Mouse (Mus musculus) left cerebral cortex, postnatal 25 days (tissue): ENCODE results near the gene Unc5b. TPM values are rescaled to one million over a fixed set of nuclear protein-coding genes. Genes with fewer than 3 reads are reported as not detected.
"Not testable (repeated sequence)": the region's sequence is repeated elsewhere in the genome, so short reads cannot be mapped to it uniquely, and the experiment has no call there.

Source experiments
- DNase-seq, 2 experiments: peaks; one replicate each; pipeline ENCODE4 v3.0.0; 2022; ENCODE audit warnings: low spot score in 2 of 2, mixed read lengths in 1 of 2
- intact Hi-C: fragments of 180-260 bp; cut with DNase I; formaldehyde crosslinking; loops from one replicate; pipeline ENCODE4 v1.15.1; 2025
- total RNA-seq, 2 experiments: library from RNA; stranded (reverse); gene quantifications; 2 replicates each; pipeline ENCODE4 v1.2.3; 2021

Gene Unc5b
- total RNA-seq, 2 experiments from 2014 or later, result 10.1 to 10.8 TPM

- DNase-seq, result no peak
- intact Hi-C loops, result no loop called here
Observed at GRCm38 (mm10) chr10:60770855-60771254, 60.5 kb downstream of the Unc5b start.

GRCm38 (mm10) chr10:60768614-60769013 is 62.8 kb downstream of the Unc5b start:
- no peak for DNase-seq
- intact Hi-C loops, result no loop called here

GRCm38 (mm10) chr10:60767400-60767799 is 64.0 kb downstream of the Unc5b start:
- no peak for DNase-seq
- intact Hi-C loops, result no loop called here

- intact Hi-C loops, result no loop called here
Observed at GRCm38 (mm10) chr10:60762126-60762525, 69.3 kb downstream of the Unc5b start.

GRCm38 (mm10) chr10:60760377-60760776 is 71.0 kb downstream of the Unc5b start:
- DNase-seq, result peak; percentile 92 to 96
- intact Hi-C loops, result no loop called here

More at GRCm38 (mm10) chr10:60762126-60762525, 69.3 kb downstream of the Unc5b start:
- DNase-seq, result no peak

- intact Hi-C loops, result loop anchor here (1.0 to 5.0 kb wide), 4 partner anchors 60 to 452 kb away; partner anchors contain the start of gene Cdh23
- peak; percentile 70 to 75 for DNase-seq
Observed at GRCm38 (mm10) chr10:60756992-60757391, 74.4 kb downstream of the Unc5b start.

- intact Hi-C loops, result loop anchor here (1.0 to 5.0 kb wide), 3 partner anchors 59 to 451 kb away; partner anchors contain the start of gene Cdh23
- no peak for DNase-seq
Observed at GRCm38 (mm10) chr10:60756146-60756545, 75.2 kb downstream of the Unc5b start.

- intact Hi-C loops, result no loop called here
Observed at GRCm38 (mm10) chr10:60753941-60754340, 77.4 kb downstream of the Unc5b start.

GRCm38 (mm10) chr10:60753261-60753660 is 78.1 kb downstream of the Unc5b start:
- intact Hi-C loops, result no loop called here

More at GRCm38 (mm10) chr10:60753941-60754340, 77.4 kb downstream of the Unc5b start:
- no peak for DNase-seq

GRCm38 (mm10) chr10:60752040-60753020 is 79.1 kb downstream of the Unc5b start, which contains the start of gene Slc29a3:
Slc29a3 (minus strand) TSS chr10:60752794.
- intact Hi-C loops, result no loop called here
- DNase-seq, result peak; percentile 93 to 95

More at GRCm38 (mm10) chr10:60753261-60753660, 78.1 kb downstream of the Unc5b start:
- DNase-seq, result no peak

GRCm38 (mm10) chr10:60747667-60748212 is 83.6 kb downstream of the Unc5b start:
- no peak for DNase-seq
- intact Hi-C loops, result no loop called here

- intact Hi-C loops, result no loop called here
- DNase-seq, result no peak
Observed at GRCm38 (mm10) chr10:60746512-60746911, 84.9 kb downstream of the Unc5b start.

GRCm38 (mm10) chr10:60744543-60745290 is 86.7 kb downstream of the Unc5b start:
- no peak for DNase-seq
- intact Hi-C loops, result no loop called here

GRCm38 (mm10) chr10:60743681-60744080 is 87.7 kb downstream of the Unc5b start:
- no peak for DNase-seq
- intact Hi-C loops, result no loop called here

GRCm38 (mm10) chr10:60742942-60743341 is 88.4 kb downstream of the Unc5b start:
- DNase-seq, result no peak
- intact Hi-C loops, result no loop called here

GRCm38 (mm10) chr10:60742296-60742695 is 89.1 kb downstream of the Unc5b start:
- intact Hi-C loops, DNase-seq: not testable (repeated sequence)

- no peak for DNase-seq
- intact Hi-C loops, result no loop called here
Observed at GRCm38 (mm10) chr10:60741435-60741834, 89.9 kb downstream of the Unc5b start.

GRCm38 (mm10) chr10:60739619-60740363 is 91.6 kb downstream of the Unc5b start:
- intact Hi-C loops, result no loop called here
- DNase-seq, result peak in 1 of 2 experiments; percentile 33
